Mouse (Mus musculus): ENCODE measurements at regions not wholly inside any gene's neighbourhood (a gene's known extent, or its start where the extent isn't known, plus 50 kb on each side); places are given as distances from the start of the nearest gene placed in this dataset.
"Not testable (repeated sequence)": the region's sequence is repeated elsewhere in the genome, so short reads cannot be mapped to it uniquely, and the experiment has no call there.

- not testable (repeated sequence) for TF ChIP-seq CTCF, EP300 (IDR thresholded peaks at IDR 0.05)
Observed at GRCm38 (mm10) chrX:63972386-63972785, 179.6 kb downstream of the Gm6760 start.

Measured in lung, postnatal 0 days (tissue).